Mouse (Mus musculus) midbrain, embryonic 11.5 days (tissue): Measurements from ENCODE around the gene Arhgap8. TPM values are rescaled to one million over a fixed set of nuclear protein-coding genes. Genes with fewer than 3 reads are reported as not detected.
"Not testable (repeated sequence)": the region's sequence is repeated elsewhere in the genome, so short reads cannot be mapped to it uniquely, and the experiment has no call there.

Source experiments
- ATAC-seq: fragments of 200-750 bp; cut with Nextera tagmentation; 2 replicates; pipeline ENCODE4 v1.8.0; 2017; ENCODE audit warnings: moderate TSS enrichment, moderate library complexity; ENCODE audit not compliant: low FRiP score
- DNase-seq: peaks from one replicate; pipeline ENCODE4 v3.0.0; 2015; ENCODE audit warnings: low spot score; ENCODE audit errors: missing footprints
- H3K27ac ChIP-seq: fragments of 300-500 bp; sonication (generic); 2 replicates; pipeline ENCODE4 v1.5.1; 2014; ENCODE audit warnings: low read depth, low read length
- H3K27me3 ChIP-seq: fragments of 300-500 bp; sonication (generic); 2 replicates; pipeline ENCODE4 v1.6.1; 2014; ENCODE audit warnings: mild to moderate bottlenecking, low read length, moderate library complexity, mixed read lengths; ENCODE audit not compliant: control insufficient read depth, insufficient read depth
- H3K36me3 ChIP-seq: fragments of 300-500 bp; sonication (generic); 2 replicates; pipeline ENCODE4 v1.6.1; 2014; ENCODE audit warnings: mild to moderate bottlenecking, low read length, moderate library complexity, mixed read lengths; ENCODE audit not compliant: control insufficient read depth, insufficient read depth
- H3K4me1 ChIP-seq: fragments of 300-500 bp; sonication (generic); 2 replicates; pipeline ENCODE4 v1.6.1; 2014; ENCODE audit warnings: low read length; ENCODE audit not compliant: control insufficient read depth, insufficient read depth
- H3K4me2 ChIP-seq: fragments of 300-500 bp; sonication (generic); 2 replicates; pipeline ENCODE4 v1.6.1; 2014; ENCODE audit warnings: mild to moderate bottlenecking, moderate library complexity
- H3K4me3 ChIP-seq: fragments of 300-500 bp; sonication (generic); 2 replicates; pipeline ENCODE4 v1.5.1; 2014; ENCODE audit warnings: low read depth, low read length
- H3K9ac ChIP-seq: fragments of 300-500 bp; sonication (generic); 2 replicates; pipeline ENCODE4 v1.6.1; 2014; ENCODE audit warnings: low read length
- H3K9me3 ChIP-seq: fragments of 300-500 bp; sonication (generic); 2 replicates; pipeline ENCODE4 v1.6.1; 2016; ENCODE audit warnings: low read length; ENCODE audit not compliant: control insufficient read depth
- WGBS: fragments of 180-500 bp; shearing (Covaris S2); extraction: QIAGEN DNeasy Blood & Tissue Kit; methylation state at CpG from one replicate; pipeline ENCODE4 v1.1.7; 2014; 5-methylcytosine and 5-hydroxymethylcytosine counted together
- polyA plus RNA-seq: library from polyadenylated mRNA; unstranded; fragments of >200 nt; fragmentation: Nextera tagmentation; extraction: Ambion mirVana; gene quantifications from 2 replicates; pipeline ENCODE4 v1.2.1, GENCODE M21; 2014

Gene Arhgap8
- polyA plus RNA-seq, 1 experiment from 2014 or later = 1.1 TPM

GRCm38 (mm10) chr15:84705351-84705901, 14.4 kb upstream of the Arhgap8 start:
- Histone ChIP-seq H3K9me3 (no peaks in the 10 kb centered on the region), H3K27me3 (no peaks in the 10 kb centered on the region), H3K4me2 (no peak overlapping the region), H3K9ac (no peak overlapping the region), H3K36me3 (no peaks in the 10 kb centered on the region), H3K27ac (no peak overlapping the region), H3K4me1 (no peaks in the 10 kb centered on the region), H3K4me3 (no peak overlapping the region)
- DNase-seq (no peak), ATAC-seq (no peak)
- WGBS = 90% methylated on average over 6 of the region's 6 CpGs

DNA sequence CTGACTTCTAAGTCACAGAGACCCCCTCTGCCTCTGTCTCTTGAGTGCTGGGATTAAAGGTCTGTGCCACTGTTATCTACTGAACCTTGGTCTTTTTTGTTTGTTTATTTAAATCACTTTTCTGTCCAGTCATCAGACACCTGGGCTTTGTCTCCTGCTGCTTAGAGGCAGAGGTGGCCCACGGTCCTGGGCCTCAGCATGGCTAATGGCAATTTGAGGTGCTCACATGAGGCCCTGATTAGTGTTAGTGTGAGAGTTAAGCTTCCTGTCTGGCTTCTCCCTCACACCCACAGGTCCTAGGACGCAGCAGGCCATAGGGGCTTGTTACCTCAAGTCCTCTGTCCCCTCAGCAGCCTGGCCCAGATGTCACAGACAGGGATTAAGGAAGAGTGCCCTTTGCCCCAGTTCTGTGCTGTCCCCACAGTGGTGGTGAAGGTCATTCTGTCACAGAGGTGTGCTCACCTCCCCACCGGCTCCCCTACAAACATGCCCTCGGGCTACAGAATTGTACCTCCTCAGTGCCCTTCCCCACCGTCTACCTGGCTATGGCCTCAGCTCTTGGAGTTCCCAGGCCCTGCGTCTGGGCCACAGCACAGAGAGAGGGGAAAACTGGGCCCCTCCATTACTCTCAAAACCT, 12.8 kb upstream of the Arhgap8 start:
- 75% methylated on average over 6 of the region's 6 CpGs for WGBS

DNA sequence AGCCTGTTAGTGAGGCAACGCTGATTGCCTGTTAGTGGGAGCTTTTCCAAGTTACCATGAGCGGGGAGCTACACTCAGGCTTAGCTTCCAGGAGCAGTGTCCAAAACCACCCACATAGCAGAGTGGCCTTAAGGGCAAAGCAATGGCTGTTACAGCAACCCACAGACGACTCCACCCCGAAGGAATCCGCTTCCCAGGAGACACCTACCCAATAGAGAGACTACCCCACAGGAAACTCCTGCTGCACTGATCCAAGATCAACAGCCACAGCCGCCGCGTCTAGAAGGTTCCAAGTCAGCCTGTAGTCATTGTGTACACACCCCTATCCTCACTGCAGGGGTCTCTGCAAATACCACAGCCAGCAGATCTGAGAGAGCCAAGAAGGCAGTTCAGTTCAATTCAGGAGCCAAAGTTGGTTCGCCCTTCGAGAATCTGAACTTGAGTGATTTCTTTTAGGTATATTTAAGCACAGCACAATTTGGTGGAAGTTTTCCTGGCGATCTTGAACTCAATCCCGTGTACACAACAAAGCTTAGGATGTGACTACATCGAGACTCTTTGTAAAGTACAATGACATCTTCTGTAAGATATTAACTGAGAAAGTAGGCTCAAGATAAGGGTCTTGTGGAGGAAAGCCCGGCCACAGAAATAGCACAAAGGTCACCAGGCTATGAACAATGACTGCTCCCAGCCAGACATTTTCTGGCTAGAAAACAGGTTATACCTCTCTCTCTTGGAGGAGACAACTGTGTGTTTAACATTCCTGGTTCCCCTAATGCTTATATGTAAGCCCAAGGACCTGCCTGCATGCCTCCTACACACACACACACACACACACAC, 7.1 kb upstream of the Arhgap8 start:
- no peak overlapping the region for H3K4me2 ChIP-seq
- DNase-seq = peak; percentile 82

More for the DNA sequence above, 12.8 kb upstream of the Arhgap8 start:
- ATAC-seq (no peak), DNase-seq (peak; percentile 56)
- Histone ChIP-seq H3K4me1 (no peaks in the 10 kb centered on the region), H3K27ac (no peak overlapping the region), H3K9ac (no peak overlapping the region), H3K4me3 (no peak overlapping the region), H3K27me3 (no peaks in the 10 kb centered on the region), H3K36me3 (no peaks in the 10 kb centered on the region), H3K4me2 (no peak overlapping the region), H3K9me3 (no peaks in the 10 kb centered on the region)

GRCm38 (mm10) chr15:84714730-84715129, 5.1 kb upstream of the Arhgap8 start:
- H3K4me1 ChIP-seq = peaks cover 8% of the 10 kb centered on the region
- peak; percentile 93 for DNase-seq
- H3K4me3 ChIP-seq = peak overlapping the region; percentile 14; the same call in 1 of the 2 replicates
- H3K27me3 ChIP-seq = peaks cover 14% of the 10 kb centered on the region
- H3K9me3 ChIP-seq = no peaks in the 10 kb centered on the region
- peak overlapping the region; percentile 52 for H3K9ac ChIP-seq
- no peaks in the 10 kb centered on the region for H3K36me3 ChIP-seq
- H3K27ac ChIP-seq = no peak overlapping the region
- WGBS = 1% methylated on average over 17 of the region's 17 CpGs
- peak; percentile 52; the same call in 1 of the 2 replicates for ATAC-seq
- H3K4me2 ChIP-seq = peak overlapping the region; percentile 39

More for the DNA sequence above, 7.1 kb upstream of the Arhgap8 start:
- no peak for ATAC-seq
- Histone ChIP-seq H3K4me1 (peaks cover 6% of the 10 kb centered on the region; the same call in 1 of the 2 replicates), H3K9ac (no peak overlapping the region), H3K36me3 (no peaks in the 10 kb centered on the region), H3K27me3 (peaks cover 2% of the 10 kb centered on the region; the same call in 1 of the 2 replicates), H3K4me3 (no peak overlapping the region), H3K27ac (no peak overlapping the region), H3K9me3 (no peaks in the 10 kb centered on the region)
- WGBS = 73% methylated on average over 14 of the region's 14 CpGs

DNA sequence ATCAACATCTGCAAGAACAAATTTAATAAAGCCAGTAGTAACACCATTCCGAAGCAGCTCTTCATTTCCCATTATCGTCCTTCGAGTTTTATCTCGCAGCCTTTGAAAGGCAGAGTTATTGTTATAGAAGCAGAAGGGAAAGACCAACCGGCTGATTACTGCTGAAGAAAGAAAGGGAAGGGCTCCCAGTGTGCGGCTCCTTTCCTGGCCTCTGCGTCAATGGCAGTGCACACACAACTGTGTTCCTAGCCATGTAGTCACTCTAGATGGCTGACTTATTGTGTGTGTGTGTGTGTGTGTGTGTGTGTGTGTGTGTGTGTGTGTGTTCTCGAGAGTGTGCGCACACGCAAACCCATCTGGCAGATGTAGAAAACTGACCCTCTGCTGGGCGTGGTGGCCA, 4.7 kb upstream of the Arhgap8 start:
- DNase-seq (no peak), ATAC-seq (no peak)
- Histone ChIP-seq H3K4me1 (peaks cover 11% of the 10 kb centered on the region), H3K27me3 (peaks cover 18% of the 10 kb centered on the region), H3K27ac (no peak overlapping the region), H3K4me2 (peak overlapping the region; percentile 39), H3K36me3 (no peaks in the 10 kb centered on the region), H3K9ac (peak overlapping the region; percentile 52), H3K4me3 (peak overlapping the region; percentile 14; the same call in 1 of the 2 replicates), H3K9me3 (no peaks in the 10 kb centered on the region)
- WGBS = 49% methylated on average over 11 of the region's 11 CpGs

GRCm38 (mm10) chr15:84717570-84718270, 2.1 kb upstream of the Arhgap8 start:
- Histone ChIP-seq H3K27me3 (peaks cover 27% of the 10 kb centered on the region), H3K4me1 (peaks cover 19% of the 10 kb centered on the region)
- not testable (repeated sequence) for H3K4me3 ChIP-seq, H3K27ac ChIP-seq, H3K4me2 ChIP-seq, ATAC-seq, H3K9me3 ChIP-seq, H3K9ac ChIP-seq, H3K36me3 ChIP-seq
- peak; percentile 80 for DNase-seq
- WGBS = 65% methylated on average over 6 of the region's 6 CpGs

DNA sequence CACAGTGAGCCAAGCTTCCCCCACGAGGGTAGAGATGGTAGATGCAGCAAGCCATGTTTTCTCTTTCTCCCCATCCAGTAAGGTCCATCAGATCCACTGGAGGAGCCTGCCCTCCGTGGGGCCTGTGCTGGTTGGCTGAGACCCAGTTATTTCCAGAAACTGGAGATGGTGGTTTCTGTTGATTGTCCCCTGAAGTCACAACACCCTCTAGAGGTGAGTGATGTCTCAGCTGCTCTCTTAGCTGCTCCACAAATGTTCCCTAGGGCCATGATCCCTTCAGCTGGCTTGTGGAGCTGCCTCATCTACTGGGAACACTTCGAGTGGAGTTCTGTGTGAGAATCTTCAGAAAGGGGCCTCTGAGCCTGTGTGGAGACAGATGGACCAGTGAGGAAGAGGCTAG, 1.1 kb upstream of the Arhgap8 start:
- H3K9me3 ChIP-seq = no peaks in the 10 kb centered on the region
- no peak overlapping the region for H3K9ac ChIP-seq
- no peak overlapping the region for H3K4me3 ChIP-seq
- ATAC-seq (no peak), DNase-seq (peak; percentile 68)
- H3K27me3 ChIP-seq = peaks cover 27% of the 10 kb centered on the region
- H3K4me2 ChIP-seq = no peak overlapping the region
- 63% methylated on average over 3 of the region's 3 CpGs for WGBS
- H3K27ac ChIP-seq = no peak overlapping the region
- H3K4me1 ChIP-seq = peaks cover 19% of the 10 kb centered on the region
- H3K36me3 ChIP-seq = no peaks in the 10 kb centered on the region

- Histone ChIP-seq H3K4me2 (peak overlapping the region; percentile 26), H3K27ac (no peak overlapping the region), H3K9ac (no peak overlapping the region), H3K4me3 (no peak overlapping the region), H3K4me1 (peaks cover 13% of the 10 kb centered on the region), H3K27me3 (peaks cover 25% of the 10 kb centered on the region), H3K36me3 (no peaks in the 10 kb centered on the region), H3K9me3 (no peaks in the 10 kb centered on the region)
- ATAC-seq = no peak
- WGBS = 6% methylated on average over 33 of the region's 33 CpGs
- DNase-seq = peak; percentile 88
Measured at GRCm38 (mm10) chr15:84720291-84721204, 696 bp downstream of the Arhgap8 start.
